Mouse (Mus musculus): ENCODE data around the gene Cspg4.
"Not testable (repeated sequence)": the region's sequence is repeated elsewhere in the genome, so short reads cannot be mapped to it uniquely, and the experiment has no call there.

- TF ChIP-seq CTCF (IDR thresholded peaks at IDR 0.05) = peak; percentile 81
- not testable (repeated sequence) for TF ChIP-seq EP300 (IDR thresholded peaks at IDR 0.05)
Observed at GRCm38 (mm10) chr9:56947481-56947880, 82.6 kb downstream of the Cspg4 start.

Measured in lung, postnatal 0 days (tissue).